Mouse (Mus musculus): ENCODE results near the gene Nat8.
"Not testable (repeated sequence)": the region's sequence is repeated elsewhere in the genome, so short reads cannot be mapped to it uniquely, and the experiment has no call there.

Nat8 gene

DNA sequence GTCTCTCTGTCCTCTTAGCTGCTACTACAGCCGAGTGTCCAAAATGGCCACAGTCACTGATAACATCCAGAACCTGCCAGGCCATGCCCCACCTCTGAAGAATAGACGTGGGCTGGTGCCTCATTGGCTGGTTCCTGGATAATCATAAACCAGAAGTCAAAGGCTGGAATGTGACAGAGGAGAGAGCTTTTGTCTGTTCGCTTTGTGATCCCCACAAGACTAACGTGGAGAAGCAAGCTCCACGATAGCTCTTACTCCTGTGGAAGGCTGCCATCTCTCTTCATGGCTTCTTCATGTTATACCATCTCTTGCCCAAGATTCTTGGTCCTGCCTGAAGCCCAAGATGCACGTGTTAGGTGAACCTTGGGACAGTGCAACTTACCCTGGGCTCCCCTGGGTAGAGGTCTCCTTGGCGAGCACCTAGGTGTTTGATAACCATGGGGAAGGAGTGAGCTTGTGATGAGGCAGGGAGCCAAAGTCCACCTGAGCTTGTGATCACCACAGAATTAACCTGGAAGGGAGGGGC is at the start of gene Nat8:
Gene Nat8 (minus strand): TSS at position 287 of the 526 bp plus-strand sequence.
- no peak for DNase-seq

- not testable (repeated sequence) for DNase-seq
Observed at GRCm38 (mm10) chr6:85869006-85869405, 37.1 kb upstream of the Nat8 start, which contains the start of gene Nat8f2. Nat8f2 (minus strand) TSS chr6:85869158.

DNA sequence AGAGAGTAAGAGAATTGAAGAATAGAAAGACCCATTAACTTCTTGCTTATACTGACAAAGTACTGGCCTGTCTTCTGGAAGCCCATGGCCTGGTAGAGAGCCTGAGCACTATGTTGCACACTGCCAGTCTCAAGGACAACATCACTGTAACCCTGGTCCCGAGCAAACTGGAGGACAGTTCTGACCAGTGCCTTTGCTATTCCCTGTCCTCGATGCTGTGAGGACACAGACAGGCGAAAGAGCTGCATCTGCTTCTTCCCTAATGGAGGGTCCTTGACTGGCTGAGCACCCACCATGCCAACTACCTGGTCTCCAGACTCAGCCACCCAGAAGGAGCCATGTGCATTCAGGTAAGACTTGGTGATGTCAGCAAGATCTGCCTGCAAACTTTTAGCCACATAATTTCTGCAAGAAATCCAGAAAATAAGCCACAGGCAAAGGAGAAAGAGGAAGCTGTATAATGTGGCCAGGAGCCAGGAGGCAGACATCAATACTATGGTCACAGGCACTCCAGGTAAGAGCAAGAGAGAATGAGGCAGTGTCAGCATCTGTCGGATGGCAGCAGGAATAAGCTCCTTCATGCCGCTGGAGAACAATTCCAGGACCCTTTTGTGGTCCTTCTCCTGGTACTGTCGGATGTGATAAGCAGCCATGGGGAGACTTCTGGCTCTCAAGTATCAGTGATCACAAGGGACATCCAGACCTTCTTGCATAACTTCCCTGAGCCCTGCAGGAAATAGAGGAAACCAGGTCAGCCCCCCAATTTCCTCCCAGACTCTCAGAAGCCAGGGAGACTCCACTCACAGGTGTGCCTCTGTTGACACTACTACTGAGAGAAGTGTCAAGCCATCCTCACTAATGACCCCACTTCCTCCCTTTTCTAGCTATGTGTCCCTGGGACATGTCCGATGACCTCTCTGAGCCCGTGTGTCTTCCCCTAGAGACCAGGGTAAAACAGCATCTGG is 36.1 kb upstream of the Nat8 start:
- no peak for DNase-seq

- DNase-seq = not testable (repeated sequence)
Observed at GRCm38 (mm10) chr6:85866995-85867394, 35.1 kb upstream of the Nat8 start.

GRCm38 (mm10) chr6:85866166-85866565 is 34.3 kb upstream of the Nat8 start:
- not testable (repeated sequence) for DNase-seq

DNA sequence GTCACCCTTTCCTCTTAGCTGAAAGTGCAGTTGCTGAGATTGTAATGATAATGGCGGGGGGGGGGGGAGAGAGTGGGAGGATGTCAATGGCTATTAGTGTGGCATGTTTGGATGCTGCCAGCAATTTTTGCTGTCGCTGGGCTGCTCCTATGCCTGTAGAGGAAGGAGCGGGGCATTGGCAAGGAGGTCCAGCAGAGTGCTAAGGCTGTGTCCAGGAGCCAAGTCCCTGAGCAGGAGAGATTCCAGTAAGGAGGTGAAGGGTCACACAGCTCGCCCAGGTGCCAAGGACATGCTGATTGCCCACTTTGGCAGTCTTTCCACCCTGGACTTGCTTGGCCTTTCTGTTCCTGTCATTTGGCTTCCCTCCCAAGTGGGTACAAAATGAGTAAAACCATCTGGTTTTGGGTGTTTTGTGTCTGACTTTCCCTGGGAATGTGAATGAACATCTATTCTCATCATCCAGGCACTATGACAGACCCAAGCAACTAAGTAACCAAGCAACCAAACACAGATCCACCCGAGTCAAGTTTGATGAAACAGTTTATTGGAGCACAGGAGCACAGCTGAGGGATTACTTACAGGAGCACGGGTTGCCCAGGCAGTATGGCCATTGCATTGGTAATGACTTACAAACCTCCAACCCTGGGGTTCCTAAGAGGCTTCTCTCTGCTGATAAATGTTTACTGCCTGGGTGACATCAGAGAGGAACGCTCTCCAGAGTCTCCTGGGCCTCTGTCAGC is 33.2 kb upstream of the Nat8 start:
- peak; percentile 21 for DNase-seq

DNA sequence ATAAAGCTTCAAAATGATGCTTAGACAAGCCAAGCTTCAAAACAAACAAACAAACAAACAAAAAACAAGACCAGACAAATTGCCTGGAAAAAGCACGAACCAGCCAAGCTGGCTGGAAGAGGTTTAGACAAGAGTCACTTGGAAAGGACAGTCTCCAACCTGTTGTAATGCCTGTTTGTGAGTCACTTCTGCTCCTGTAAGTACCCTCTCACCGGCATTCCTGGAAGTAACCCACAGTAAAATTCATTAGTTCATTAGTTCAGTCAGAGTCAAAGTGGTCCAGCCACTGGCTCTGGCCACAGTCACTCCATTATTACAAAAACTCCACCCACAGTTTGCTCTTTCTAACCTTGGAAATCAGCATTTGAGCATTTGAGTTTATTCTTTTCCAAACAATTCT is 32.0 kb upstream of the Nat8 start:
- no peak for DNase-seq

DNA sequence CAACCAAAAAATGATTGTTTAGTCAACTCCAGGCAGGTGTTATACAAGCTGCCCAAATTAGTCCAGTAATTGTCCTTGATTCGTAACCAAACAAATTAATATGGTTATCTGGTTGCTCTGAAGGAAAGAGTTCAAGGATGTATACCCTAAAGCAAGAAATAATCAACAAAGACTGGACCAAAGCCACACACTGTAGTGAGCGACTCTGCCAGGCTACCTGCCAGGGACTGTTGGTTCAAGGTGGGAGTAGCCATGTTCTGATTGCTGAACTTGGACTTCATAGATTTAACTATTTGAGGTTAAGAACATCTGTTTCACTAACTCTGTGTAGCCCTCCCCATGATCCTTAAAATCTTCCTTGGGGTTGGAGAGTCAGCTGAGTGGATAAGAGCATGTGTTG is 31.3 kb upstream of the Nat8 start:
- no peak for DNase-seq

DNA sequence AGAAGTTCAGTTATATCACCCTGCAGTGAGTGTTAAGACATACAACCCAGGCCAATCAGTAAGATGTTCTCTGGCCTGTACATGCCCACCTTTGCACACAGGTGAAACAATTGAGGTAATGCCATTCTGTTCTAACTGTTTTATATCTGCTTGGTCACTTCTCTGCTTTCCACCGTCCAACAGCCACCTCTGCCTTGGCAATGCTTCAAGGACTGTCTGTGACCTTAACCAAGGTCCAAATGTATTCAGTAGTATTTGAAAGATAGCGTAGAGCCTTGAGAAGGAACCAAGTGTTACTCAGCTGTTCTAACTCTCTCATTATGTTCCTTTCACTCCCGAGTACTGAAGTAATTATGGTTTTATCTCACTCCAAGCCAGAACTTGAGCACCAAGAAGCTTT is 30.7 kb upstream of the Nat8 start:
- DNase-seq = no peak

DNA sequence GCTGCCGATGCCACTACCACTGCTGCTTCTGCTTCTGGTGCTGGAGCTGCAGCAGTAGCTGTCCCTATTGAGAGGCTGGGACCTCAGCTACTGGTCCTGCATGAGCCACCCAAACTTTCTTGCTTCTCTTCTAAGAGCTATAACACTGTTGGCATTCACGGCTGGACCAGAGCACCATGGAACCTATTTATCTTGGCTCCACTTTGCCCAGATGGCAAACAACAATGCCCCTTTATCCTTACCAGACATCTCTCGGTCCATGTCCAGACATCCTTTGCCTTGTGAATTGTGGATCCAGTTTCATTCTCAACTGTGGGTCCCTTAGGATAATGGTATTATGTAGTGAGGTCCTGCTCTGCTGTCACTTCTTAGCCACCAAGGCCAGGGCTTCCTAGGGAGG is 29.4 kb upstream of the Nat8 start:
- DNase-seq = no peak

- DNase-seq = peak; percentile 71
Observed at GRCm38 (mm10) chr6:85856194-85856678, 24.4 kb upstream of the Nat8 start.

- no peak for DNase-seq
Observed at GRCm38 (mm10) chr6:85853481-85853880, 21.6 kb upstream of the Nat8 start.

GRCm38 (mm10) chr6:85851062-85851773 is 19.3 kb upstream of the Nat8 start:
- no peak for DNase-seq

GRCm38 (mm10) chr6:85849240-85849639 is 17.4 kb upstream of the Nat8 start:
- no peak for DNase-seq

GRCm38 (mm10) chr6:85848140-85848539 is 16.3 kb upstream of the Nat8 start:
- no peak for DNase-seq

DNA sequence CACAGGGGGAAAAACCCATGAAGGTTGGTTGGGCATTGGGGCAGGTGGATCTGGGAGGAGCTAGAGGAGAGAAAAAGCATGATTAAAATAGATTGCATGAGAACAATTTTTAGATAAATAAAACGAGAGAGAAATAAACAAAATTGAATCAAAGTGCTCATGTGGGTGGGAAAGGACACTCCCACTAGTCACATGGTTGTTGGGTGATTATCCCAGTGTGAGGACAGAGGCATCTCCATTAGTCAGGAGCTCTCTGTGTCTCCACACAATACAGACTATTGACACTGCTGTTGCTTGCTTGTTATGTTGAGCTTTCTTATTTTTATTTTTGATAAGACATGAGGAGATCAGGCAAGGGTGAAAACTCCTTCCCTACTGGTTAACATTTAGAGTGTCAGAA is 15.0 kb upstream of the Nat8 start:
- no peak for DNase-seq

DNA sequence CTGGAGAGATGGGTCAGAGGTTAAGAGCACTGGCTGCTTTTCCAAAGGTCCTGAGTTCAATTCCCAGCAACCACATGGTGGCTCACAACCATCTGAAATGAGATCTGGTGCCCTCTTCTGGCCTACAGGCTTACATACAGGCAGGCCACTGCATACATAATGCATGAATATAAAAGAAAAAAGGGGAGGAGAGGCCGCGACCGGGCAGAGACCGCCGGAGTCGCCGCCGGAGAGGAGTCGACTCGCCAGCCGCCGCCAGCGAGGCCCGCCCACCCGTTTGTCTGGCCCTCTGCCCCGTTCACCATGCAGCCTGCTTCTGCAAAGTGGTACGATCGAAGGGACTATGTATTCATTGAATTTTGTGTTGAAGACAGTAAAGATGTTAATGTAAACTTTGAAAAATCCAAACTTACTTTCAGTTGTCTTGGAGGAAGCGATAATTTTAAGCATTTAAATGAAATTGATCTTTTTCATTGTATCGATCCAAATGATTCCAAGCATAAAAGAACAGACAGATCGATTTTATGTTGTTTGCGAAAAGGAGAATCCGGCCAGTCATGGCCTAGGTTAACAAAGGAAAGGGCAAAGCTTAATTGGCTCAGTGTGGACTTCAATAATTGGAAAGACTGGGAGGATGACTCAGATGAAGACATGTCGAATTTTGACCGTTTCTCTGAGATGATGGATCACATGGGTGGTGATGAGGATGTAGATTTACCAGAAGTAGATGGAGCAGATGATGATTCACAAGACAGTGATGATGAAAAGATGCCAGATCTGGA is 12.0 kb upstream of the Nat8 start:
- not testable (repeated sequence) for DNase-seq

DNA sequence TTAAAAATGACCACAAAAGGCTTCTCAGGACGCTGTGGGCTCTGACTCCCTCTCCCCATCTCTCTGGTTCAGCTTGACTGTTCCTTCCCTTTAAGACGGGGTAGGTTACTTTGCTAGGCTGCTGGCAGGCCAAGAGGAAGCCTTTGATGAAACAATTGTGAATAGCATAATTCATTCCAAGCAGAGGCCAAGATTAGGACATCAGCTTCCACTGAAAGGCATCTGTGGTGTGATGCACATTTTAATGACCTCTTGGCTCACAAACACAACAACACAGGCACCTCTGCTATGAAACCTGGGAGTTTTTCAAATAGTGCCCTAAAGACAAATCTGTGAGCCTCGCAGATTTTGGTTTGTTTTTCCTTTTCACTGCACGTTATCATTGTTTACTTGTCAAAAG is 8.1 kb upstream of the Nat8 start:
- DNase-seq = no peak

DNA sequence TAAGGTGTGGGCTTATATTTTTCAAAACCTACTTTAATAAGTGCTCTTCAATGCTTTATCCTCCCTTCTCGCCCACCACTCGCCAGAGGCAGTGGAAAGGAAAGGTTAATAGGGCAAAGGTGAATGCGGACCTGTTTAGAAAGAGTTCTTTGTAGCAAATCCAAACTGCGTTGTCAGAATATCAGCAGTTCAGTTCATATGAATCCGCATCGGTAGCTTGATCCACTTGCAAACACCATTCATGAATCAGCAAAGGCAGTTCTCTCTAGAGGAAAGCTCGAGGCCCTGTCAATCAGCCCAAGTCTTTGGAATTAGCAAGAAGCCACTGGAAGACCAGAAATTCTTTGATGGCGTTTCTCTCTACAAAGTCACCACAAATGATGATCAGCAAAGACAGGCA is 6.8 kb upstream of the Nat8 start:
- DNase-seq = no peak

DNA sequence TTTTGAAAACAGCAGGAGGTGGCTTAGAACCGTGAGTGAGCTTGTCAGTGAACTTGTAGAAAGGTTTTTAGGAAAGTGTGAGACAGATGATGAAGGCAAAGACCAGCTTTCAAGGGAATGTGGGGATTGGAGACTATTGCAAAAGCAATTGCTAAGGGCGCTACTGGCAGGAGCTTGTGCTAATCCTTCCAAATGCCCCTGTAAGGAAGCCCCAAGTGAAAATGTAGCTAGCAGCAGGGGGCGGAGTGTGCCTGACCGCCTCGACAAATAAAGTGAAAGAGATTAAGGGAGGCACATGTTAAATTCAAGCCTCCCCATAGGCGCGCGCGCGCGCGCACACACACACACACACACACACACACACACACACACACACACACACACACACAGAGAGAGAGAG is 5.4 kb upstream of the Nat8 start:
- DNase-seq = not testable (repeated sequence)

DNA sequence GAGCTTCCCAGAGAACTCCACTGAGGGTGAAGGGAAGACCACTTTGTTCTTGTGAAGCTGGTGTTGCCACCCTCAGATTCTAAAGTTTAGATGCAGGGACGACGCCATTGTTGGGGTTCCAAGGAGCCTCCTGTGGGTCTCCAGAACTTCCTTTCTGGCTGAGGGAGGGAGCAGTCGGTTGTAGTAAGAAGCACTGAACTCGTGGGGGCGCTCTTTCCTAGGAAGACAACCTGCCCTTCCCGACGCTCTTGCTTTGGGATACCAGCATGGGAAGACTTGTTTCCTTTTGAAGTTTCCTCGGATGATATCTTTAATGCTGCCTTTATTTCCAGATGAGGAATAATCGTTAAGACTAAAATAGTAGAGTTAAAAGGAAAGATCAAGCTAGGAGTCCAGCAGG is 4.9 kb upstream of the Nat8 start:
- DNase-seq = not testable (repeated sequence)

- not testable (repeated sequence) for DNase-seq
Observed at GRCm38 (mm10) chr6:85836098-85836497, 4.2 kb upstream of the Nat8 start.
